Mouse (Mus musculus) left cerebral cortex, adult 9 months (tissue): ENCODE measurements around the gene Gm6040.

Source experiments
- DNase-seq, 2 experiments: peaks; one replicate each; pipeline ENCODE4 v3.0.0; 2022; ENCODE audit warnings: low spot score in 2 of 2

The Gm6040 gene

GRCm38 (mm10) chr8:20921971-20922370 lies at the start of gene Gm6040:
Gm6040 (minus strand) TSS chr8:20922071.
- DNase-seq = no peak

- DNase-seq = no peak
Observed at GRCm38 (mm10) chr8:20964531-20964930, 42.7 kb upstream of the Gm6040 start.

DNA sequence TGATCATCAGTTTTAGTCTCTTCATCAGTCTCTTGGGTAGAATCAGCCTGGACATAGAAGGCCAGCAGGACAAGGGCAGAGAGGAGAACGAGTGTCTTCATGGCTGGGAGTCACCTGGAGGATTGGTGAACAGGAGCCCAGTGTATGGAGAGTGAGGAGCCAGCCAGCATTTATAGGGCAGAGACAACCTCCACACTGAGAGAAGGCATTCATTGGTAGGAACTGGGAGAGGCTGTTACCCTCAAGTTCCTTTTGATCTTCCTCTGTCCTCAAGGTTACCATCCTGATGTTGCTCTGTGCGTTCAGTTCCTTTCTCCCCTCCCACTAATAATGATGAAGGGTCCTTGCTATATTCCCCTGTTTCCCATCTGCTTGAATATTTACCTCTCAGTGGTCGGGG lies 22.7 kb upstream of the Gm6040 start, which contains the start of gene AY761185:
Gene AY761185 (minus strand): TSS at position 101 of the 400 bp plus-strand sequence.
- DNase-seq = no peak

DNA sequence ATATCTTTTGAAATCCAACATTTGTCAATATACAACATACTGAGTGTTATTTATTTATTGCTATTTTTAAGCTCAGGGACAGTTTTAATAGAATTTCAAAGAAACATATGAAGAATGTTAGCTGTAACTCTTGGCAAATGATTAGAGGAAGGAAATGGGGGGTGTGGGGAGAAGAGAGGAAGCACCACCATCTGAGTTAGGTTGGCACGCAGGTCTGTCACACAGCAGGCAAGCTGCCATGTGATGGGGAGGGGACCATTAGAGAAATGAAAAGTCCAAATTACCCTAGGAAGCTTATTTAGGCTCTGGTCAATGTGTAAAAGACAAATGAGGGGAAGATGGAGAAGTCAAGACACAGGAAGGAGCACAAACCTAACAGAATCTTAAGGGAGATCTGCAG lies 9.6 kb downstream of the Gm6040 start:
- no peak for DNase-seq

GRCm38 (mm10) chr8:20908256-20908655 lies 13.6 kb downstream of the Gm6040 start:
- DNase-seq = no peak

- no peak for DNase-seq
Observed at GRCm38 (mm10) chr8:20907119-20907518, 14.8 kb downstream of the Gm6040 start.

DNA sequence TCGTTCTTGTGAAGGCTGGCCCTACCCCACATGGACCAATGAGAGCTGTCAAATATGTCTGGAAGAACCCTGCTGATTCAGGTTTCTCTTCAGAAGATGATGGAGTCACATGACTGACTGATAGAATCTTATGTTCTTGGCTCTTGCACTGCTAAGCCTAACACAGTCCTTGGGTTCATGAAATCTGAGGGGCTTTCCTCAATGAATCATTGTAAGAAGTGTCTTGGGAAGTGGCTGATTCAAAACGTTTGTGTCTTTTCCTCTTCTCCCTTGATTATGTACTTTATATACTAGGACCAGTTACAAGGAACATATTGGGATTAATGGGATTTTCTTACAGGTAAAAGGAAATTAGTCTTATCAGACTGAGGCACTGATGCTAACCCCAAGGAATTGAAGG lies 19.3 kb downstream of the Gm6040 start, which contains the start of gene Gm15056:
Gene Gm15056 (minus strand): TSS at position 101 of the 400 bp plus-strand sequence.
- no peak for DNase-seq

- DNase-seq = no peak
Observed at GRCm38 (mm10) chr8:20892369-20892768, 29.5 kb downstream of the Gm6040 start, which contains the start of gene Defb33. Defb33 (plus strand) TSS chr8:20892669.

- DNase-seq = no peak
Observed at GRCm38 (mm10) chr8:20874608-20875007, 47.3 kb downstream of the Gm6040 start.
